Mouse (Mus musculus) T-helper 2 cell (primary cell): ENCODE results near the gene Zfr2.
"Not testable (repeated sequence)": the region's sequence is repeated elsewhere in the genome, so short reads cannot be mapped to it uniquely, and the experiment has no call there.

Source experiments
- in situ Hi-C: fragments of 300-600 bp; cut with MboI, MseI; formaldehyde crosslinking; loops from one replicate; pipeline ENCODE4 v1.15.1; 2025; ENCODE audit warnings: high pct_unique_total_duplicates

Gene Zfr2

DNA sequence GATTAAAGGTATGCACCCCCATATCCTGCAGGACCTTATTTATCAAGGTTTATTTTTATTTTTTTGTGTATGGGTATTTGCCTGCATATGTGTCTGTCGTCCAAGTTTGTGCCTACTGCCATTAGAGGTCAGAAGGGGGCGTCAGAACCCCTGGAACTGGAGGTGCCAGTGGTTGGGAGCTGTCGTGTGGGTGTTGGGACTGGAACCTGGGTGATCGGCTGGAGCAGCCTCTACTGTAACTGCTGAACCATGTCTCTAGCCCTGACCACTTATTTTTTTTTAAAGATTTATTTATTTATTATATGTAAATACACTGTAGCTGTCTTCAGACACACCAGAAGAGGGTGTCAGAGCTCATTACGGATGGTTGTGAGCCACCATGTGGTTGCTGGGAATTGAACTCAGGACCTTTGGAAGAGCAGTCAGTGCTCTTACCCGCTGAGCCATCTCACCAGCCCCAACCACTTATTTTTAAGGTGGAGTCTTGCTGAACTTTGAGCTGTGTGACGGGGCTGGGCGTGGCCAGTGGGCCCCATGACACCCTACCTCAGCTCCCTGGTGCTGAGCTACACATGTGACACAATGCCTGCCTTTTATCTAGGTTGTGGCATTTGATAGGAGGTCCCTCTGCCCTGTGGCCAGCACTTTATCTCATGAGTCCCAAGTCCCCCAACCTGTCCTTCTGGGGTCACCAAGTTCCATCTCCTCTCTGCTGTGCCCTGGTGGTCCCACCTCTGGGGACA, 29.8 kb upstream of the Zfr2 start:
- in situ Hi-C loops = no loop called here

DNA sequence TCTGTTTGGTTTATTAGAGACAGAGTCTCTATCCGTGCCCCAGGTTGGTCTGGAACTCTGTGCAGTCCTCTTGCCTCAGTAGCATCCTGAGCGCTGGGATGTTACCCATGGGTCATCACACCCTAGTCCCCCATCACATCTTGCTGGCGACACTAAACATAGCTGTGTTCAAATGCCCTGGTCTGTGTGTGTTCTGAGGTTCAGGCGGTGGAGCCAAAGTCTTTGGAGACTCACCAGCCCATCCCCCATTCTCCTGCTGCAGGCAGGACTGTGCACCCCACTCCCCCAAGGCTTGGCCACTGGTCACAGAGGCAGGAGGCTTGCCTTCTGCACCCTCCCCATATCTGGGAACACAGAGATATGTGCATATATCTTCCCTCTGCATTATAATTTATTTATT, 28.8 kb upstream of the Zfr2 start:
- in situ Hi-C loops = no loop called here

DNA sequence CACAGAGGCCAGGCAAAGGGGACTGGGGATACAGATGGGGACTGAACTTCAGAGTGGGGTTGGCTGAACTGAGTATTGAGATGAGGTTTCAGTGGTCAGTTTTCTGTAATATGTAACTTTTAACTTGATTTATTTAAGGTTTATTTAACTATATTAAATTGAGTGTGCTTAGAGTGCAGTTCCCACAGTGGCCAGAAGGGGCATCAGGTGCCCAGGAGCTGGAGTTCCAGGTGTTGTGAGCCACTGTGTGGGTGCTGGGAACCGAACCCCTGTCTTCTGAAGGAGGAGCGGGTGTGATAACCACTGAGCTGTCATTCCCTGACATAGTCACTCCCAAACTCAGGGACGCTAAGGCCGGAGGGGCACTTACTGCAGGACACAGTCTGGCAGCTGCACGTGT, 22.8 kb upstream of the Zfr2 start:
- in situ Hi-C loops = no loop called here

DNA sequence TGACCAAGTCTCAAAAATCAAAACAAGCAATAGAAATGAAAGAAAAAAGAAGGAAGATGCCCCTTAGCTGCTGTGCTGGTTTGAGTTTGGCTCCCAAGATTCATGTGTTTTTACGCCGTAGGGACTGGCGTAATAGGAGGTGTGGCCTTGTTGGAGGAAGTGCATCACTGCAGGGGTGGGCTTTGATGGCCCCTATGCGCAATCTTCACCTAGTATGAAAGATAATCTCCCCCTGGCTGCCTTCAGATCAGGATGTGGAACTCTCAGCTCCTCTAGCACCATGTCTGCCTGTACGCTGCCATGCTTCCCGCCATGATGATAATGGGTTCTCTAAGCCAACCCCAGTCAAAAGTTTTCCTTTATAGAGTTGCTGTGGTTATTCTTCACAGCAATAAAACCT, 16.7 kb upstream of the Zfr2 start:
- in situ Hi-C loops = no loop called here

DNA sequence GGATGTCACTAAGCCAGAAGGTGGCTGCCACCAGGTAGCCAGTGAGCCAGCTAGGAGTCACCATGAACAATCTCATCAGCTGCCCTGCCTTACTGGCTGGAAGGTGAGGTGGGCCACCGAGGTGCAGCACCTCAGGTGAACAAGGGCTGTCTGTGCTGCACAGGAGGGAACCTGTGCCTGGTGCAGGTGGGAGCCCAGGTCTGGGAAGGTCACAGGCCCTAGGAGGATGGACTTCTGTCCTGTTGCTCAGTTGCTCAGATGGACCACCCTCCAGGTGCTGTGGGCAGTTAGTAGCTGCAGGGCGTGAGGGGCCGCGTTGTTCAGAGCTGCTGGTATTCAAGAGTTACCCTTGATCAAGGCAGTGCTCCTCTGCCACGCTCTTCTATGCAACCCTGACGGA, 16.1 kb upstream of the Zfr2 start:
- in situ Hi-C loops = no loop called here

DNA sequence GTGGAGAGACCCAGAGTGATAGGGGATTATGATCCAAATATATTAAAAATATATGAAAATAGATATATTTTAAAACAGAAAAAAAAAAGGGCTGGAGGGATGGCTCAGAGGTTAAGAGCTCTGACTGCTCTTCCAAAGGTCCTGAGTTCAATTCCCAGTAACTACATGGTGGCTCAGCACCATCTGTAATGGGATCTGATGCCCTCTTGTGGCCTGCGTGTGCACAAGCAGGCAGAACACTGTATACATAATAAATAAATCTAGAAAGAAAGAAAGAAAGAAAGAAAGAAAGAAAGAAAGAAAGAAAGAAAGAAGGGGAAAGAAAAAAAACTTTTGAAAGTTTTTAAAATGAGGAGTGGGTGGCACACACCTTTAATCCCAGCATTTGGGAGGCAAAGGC, 15.7 kb upstream of the Zfr2 start:
- in situ Hi-C loops = not testable (repeated sequence)

DNA sequence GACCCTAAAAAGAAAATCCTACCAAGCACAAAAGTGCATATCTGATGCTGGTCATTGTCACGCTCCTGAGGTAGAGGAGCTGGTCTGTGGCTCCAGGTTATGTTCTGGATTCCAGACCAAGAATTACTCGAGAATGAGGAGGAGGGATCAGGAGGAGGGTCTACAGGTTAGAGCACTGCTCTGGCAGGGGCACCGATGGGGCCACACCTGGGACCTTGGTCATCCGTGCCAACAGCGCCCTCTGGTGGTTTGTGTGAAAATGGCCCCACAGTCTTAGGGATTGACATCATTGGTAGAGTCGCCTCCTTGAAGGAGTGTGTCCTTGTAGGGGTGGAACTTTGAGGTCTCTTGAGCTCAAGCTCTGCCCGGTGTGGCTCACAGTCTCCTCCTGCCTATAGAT, 15.0 kb upstream of the Zfr2 start:
- in situ Hi-C loops = no loop called here

DNA sequence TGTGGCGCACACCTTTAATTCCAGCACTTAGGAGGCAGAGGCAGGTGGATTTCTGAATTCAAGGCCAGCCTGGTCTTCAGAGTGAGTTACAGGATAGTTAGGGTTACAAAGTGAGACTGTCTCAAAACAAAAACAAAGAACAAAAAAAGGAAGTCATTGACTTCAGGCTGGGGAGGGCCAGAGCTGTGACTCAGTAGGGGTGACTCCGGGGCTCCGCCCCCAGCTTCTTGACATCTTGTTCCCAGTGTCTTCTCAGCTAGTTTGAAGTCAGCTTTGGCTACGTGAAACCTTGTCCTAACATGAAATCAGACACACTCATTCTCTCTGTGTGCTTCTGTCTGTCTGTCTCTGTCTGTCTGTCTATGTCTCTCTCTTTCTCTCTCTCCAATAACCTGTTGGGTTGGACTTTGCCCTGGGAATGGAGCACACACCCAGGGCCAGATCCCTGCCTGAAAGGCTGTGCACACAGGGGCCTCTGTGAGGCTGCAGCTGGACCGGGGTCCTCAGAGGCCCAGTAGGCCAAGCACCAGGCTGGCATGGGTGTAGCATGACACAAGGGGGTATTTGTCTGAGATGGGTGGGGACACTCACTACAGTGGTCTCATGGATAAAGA, 11.4 kb upstream of the Zfr2 start:
- in situ Hi-C loops = no loop called here

DNA sequence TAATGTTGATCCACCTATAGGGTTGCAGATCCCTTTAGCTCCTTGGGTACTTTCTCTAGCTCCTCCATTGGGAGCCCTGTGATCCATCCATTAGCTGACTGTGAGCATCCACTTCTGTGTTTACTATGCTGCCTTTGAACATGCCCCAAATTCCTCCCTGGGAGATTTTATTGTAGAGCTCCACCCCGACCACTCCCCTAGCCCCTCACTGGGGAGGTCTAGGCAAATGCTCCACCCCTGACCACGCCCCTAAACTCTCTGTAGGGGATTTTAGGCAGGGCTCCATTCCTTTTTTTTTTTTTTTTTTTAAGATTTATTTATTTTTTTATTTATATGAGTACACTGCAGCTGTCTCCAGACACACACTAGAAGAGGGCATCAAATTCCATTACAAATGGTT, 9.2 kb upstream of the Zfr2 start:
- in situ Hi-C loops = not testable (repeated sequence)

DNA sequence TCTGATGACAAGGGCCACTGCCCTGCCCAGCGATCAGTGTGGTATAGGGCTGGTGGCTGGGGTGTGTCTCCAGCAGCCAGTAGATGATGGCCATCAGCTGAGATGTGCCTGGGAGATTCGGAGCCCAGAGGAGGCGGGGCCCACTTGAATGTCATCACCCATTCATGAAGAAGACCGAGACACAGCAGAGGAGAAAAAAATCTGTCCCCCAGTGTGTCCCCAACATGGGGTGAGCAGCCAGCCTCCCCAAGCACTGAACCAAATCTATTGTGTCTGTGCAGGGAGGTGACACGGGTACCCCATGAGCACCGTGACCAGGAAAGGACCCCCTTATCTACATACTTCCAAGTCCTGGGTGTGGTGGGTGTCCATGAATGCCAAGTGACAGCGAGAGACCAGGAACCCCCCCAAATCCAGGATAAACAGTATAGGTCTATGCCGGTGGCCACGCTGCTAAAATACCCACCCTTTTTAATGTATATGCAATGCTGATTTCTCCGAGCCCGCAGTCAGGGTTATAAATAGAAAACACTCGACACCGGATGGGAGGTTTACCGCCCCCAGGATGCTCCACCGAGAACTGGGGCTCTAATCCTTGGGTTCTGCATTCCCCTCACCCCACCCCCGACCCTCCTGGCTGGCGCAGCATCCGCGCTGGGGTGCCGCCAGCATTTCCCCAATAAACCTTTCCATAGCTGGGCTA, 3.1 kb upstream of the Zfr2 start:
- in situ Hi-C loops = no loop called here

DNA sequence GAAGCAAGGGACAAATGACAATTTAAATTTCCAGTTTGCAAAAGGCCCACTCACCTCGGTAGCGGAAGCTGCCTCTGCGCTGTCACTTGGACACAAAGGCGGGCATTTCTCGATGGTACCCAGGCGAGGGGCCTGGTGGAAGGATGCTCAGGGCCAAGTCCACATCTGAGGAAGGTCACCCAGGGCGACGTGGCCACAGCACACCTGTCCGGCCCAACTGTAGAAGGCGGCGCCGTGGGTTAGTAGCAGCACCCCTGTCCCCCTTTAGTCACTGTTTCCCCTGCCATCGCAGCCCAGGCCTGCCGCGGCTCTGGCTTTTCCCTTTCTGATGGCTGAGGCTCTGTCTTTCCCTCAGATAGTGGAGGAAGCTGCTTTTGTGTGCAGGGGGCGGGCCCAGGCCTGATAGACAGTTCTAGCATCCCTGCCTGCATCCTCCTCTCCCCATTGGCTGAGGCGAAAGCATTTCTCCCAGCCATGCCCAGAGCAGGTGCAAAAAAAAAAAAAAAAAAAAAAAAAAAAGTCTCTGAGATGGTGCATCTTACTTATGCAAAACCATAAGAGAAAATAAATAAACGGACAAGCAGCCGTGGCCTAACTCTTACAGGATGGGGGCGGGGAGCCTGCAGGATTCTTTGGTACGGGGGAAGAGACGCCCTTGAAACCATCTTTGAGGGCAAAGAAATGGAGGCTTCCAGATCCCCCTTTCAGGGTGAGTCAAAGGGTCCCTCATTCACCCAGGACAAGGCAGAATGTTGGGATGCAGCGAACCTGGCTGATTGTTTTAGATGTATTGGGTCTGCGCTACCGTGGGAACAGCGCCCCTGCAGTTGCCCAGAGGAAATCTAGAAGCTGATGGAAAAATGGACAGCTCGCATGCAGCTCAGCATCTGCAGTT, 2.3 kb upstream of the Zfr2 start, which contains the start of gene Atcay:
Gene Atcay, minus strand, starts transcription at position 396 of the 895 bp plus-strand sequence.
- in situ Hi-C loops = no loop called here

DNA sequence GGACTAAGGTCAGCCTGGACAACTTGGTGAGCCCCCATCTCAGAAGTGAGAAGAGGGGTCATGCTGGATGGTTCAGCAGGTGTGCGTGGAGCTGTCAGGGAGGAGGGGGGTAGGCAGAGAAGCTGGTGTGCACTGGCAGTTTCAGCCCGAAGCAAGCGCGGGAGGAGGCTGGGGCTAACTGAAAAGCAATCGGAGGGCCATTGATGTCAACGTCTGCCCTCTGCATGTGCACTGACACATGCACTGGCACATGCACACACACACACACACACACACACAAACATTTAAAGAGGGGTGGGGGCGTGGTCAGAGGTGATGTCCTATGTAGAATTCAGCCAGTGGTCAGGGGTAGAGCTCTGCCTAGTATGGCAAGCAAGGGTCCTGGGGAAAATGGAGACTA, 1.5 kb upstream of the Zfr2 start:
- in situ Hi-C loops = no loop called here

DNA sequence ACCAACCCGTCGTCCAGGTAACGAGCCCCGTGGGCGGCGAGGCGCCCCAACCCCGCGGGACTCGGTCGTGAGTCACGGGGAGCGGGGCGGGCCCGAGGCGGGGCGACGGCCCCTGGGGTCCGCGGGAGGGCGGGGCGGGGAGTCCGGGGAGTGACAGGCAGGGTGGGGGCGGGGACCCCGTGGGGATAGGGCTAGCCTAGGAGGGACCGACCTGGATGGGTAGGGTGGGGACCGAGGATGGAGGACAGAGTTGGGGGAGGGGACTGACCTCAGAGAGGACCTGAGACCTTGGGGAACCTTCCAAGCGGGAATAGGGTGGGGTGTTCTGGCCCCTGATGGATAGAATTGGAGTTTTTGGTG, 251 bp downstream of the Zfr2 start:
- in situ Hi-C loops = no loop called here

DNA sequence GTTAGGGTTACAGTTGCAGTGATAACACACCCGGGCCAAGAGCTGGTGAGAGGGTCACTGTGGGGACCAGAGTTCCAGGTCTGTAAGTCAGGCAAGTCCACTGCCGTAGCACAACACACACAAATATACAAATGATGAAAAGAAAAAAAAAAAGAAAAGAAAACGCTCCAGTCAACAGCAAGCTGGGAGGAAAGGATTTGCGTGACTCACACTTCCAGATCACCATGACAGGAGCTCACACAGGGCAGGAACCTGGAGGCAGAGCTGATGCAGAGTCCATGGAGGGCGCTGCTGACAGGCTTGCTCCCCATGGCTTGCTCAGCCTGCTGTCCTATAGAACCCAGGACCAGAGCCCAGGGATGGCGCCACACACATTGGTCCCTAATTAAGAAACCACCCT, 1.3 kb downstream of the Zfr2 start:
- in situ Hi-C loops = no loop called here

DNA sequence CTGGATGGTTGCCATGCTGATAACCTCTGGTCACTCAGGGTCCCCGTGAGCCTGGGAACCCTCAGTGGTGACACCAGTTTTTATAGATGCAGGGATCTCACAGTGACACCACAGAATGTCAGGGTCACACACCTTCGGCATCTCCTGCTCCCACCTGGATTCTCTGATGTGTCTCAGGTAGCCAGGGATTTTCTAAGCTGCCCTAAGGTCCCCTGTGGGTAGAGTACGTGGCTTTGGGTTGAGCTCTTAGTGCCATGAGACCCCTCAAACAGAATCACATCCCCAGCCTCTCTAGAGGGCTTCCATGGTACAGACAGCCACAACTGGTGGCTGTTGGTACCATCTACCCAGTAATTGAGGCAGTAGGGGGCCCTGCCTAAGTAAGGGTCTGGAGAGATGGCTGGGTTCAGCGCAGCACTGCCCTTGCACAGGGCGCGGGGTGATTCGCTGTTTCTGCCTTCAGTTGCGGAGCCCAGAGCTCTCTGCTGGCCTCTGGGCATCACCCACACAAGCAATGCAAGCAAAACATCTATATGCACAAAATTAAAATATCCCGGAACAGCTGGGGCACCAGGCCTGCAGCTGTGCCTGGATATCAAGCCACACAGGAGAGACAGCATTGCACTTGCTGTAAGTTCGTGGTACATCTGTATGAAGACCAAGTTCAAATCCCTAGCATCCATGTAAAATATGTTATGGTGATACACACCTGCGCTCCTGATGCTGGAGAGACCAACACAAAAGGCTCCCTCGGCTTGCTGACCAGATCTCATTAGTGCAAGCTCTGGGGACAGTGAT, 3.7 kb downstream of the Zfr2 start:
- in situ Hi-C loops = no loop called here

DNA sequence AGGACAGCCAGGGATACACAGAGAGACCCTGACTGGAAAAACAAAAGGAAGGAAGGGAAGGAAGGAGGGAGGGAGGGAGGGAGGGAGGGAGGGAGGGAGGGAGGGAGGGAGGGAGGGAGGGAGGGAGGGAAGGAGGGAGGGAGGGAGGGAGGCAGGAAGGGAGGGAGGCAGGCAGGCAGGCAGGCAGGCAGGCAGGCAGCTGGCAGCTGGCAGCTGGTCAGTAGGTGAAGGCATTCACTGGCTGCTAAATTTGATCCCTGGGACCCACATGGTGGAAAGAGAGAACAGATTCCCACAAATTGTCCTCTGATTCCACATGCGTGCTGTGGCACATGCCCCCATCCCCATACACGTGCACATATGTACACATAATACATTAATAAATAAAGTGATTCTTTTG, 5.7 kb downstream of the Zfr2 start:
- in situ Hi-C loops = no loop called here

DNA sequence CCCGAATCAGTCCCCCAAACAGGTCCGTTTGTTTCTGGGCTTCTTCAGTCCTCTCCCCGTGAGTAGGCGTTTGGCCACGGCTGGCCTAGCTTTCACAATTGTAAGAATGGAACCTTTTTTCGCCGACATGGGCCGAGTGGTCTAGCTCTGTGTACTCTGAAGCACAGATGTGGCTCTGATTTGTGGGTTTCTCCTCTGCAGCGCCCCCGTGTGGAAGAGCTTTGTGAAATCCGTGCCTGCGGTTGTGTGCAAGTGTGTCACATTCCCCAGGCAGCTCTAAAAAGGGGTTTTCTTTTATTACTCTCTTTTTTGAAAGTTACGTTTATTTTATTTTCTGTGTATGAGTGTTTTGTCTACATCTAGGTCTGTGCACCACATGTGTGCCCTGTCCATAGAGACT, 7.9 kb downstream of the Zfr2 start:
- in situ Hi-C loops = no loop called here

DNA sequence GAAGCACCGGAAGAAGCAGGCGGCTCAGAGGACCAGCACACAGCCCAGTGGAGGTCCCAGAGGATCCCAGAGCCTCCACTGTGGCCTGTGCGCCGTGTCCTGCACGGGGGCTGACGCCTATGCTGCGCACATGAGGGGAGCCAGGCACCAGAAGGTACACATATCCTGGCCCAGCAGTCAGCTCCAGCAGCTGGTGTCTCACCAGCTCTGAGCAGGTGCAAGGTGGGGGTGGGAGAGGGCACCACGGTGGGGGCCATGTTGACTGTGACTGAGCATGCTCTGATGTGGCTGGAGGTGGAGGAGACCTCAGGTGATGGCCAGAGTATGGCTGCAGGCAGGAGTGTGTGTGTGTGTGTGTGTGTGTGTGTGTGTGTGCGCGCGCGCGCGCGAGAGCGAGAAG, 9.1 kb downstream of the Zfr2 start:
- in situ Hi-C loops = no loop called here

DNA sequence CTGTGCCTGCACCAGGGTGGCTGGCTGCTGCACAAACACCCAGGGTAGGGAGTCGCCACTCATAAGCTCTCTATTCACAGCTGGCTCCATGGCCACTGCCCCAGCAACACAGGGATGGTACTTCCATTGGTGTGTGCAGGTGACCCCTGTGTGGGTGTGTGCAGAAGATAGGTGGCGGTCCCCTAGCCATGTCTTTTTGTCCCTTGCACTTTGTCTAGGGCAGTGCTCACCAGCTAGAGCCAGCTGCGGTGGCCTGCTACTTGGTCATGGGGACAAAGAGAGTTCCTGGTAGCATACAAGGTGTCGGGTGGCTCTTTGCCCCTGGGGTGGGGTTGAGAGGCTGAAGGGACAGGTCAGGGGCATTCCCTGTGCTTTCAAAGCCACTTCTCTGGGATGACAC, 11.2 kb downstream of the Zfr2 start:
- in situ Hi-C loops = no loop called here

DNA sequence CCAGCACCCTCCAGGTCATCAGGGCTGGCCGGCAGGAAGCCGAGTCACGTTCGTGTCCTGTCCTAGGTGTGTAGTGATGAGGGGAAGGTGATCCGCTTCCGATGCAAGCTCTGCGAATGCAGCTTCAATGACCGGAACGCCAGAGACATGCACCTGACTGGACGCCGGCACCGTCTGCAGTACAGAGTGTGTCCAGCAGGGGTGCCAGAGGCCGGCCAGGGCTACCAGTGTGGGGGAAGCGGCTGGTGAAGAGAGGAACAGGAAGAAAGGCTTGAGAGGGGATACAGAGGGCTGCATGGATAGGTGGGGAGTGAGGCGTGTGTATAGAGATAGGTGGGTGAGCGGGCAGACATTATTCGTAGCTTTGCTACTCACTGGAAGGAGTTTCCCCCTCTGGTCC, 11.6 kb downstream of the Zfr2 start:
- in situ Hi-C loops = no loop called here

DNA sequence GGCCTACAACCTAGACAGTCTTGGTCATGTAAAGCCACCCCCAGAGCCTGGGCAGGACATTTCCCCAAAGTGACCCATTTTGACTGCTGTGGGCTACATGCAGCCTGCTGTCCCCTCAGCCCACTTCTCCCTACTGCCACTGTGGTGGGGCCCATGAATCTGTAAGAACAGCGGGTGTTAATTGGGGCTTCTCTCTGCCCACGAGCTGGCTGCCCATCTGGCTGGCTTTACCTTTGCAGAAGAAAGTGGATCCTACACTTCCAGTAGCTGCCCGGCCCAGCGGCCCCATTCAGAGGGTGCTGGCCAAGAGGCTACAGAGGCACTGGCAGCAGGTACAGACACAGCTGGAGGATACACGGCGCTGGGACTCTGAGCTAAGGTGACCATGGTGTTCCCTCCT, 12.2 kb downstream of the Zfr2 start:
- in situ Hi-C loops = no loop called here
